Mouse (Mus musculus): ENCODE measurements at regions not wholly inside any gene's neighbourhood (a gene's known extent, or its start where the extent isn't known, plus 50 kb on each side); places are given as distances from the start of the nearest gene placed in this dataset.

- no peak overlapping the region for H3K27ac ChIP-seq
- TF ChIP-seq CTCF (IDR thresholded peaks at IDR 0.05) = no peak
- H3K4me3 ChIP-seq = no peak overlapping the region
- intact Hi-C loops (cut with DNase I) = no loop called here
- DNase-seq (ENCODE audit: extremely low spot score in 1 of 2, low spot score in 2 of 2) = no peak
These were observed 137.9 kb upstream of the Cox10 start for GRCm38 (mm10) chr11:64217181-64217580.

- TF ChIP-seq CTCF (IDR thresholded peaks at IDR 0.05) = no peak
- Histone ChIP-seq H3K27ac (no peak overlapping the region), H3K4me3 (no peak overlapping the region)
- no peak for DNase-seq (ENCODE audit: extremely low spot score in 1 of 2, low spot score in 2 of 2)
- intact Hi-C loops (cut with DNase I) = no loop called here
These were observed 131.6 kb upstream of the Cox10 start for GRCm38 (mm10) chr11:64210916-64211315.

DNA sequence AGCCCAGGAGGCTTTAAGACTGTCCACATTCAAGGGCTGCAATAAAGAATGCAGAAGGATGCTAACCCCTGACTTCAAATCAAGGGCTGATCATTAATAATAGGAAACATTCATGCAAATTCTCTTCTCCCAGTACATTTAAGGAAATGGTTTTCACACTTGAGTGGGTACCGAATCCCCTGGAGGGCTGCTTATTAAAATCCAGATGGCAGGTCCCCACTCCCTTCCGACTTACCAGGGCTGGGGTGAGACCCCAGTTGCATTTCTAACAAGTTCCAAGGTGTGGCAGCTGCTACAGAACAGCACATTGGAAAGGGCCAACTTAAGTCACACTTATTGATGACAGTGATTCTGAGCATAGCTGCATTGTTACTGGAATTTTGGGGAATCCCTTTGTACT, 129.0 kb upstream of the Cox10 start:
- DNase-seq (ENCODE audit: extremely low spot score in 1 of 2, low spot score in 2 of 2) = no peak
- intact Hi-C loops (cut with DNase I) = no loop called here
- no peak overlapping the region for H3K27ac ChIP-seq
- H3K4me3 ChIP-seq = no peak overlapping the region
- TF ChIP-seq CTCF (IDR thresholded peaks at IDR 0.05) = no peak

DNA sequence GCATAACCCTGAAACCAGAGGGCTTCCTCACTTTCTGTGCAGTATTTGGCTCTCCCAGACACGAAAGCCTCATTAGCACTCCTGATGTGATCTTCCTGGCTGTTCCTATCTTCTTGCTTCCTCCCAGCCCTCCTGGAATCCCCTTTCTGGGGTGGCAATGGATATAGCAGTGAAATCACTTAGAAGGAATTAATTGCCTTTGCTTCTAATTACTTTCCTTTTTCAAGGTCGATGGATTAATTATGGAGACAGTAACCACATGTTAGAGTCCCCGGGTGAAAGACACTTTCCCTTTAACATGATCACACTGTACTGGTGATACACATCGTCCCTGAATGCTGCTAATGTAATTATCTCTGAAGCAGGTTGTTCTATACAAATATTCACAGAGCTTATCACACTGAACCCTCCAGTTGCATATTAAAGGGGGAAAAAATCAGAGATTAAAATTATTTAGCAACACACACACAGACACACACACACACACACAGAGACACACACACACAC, 128.1 kb upstream of the Cox10 start:
- intact Hi-C loops (cut with DNase I) = no loop called here
- Histone ChIP-seq H3K4me3 (no peak overlapping the region), H3K27ac (no peak overlapping the region)
- TF ChIP-seq CTCF (IDR thresholded peaks at IDR 0.05) = no peak
- DNase-seq (ENCODE audit: extremely low spot score in 1 of 2, low spot score in 2 of 2) = no peak

DNA sequence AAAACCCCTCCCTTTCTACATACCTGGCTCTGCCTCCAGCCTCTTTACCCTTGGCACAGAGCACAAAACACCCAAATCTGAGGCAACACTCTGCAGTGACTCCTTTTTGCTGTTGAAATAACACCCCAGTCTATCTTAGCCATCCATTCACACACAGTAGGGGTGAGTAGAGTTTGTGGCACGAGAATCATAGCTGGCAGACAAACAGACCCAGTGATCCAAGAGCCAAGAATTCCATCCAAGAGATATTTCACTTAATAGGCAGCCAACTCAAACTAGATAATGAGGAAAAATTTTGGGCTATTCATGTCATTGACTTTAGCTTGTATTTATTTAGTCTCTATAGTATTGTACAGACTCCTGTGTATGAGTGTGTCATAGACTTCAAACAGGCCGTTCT, 126.9 kb upstream of the Cox10 start:
- DNase-seq (ENCODE audit: extremely low spot score in 1 of 2, low spot score in 2 of 2) = no peak
- no peak overlapping the region for H3K4me3 ChIP-seq
- no peak for TF ChIP-seq CTCF (IDR thresholded peaks at IDR 0.05)
- no peak overlapping the region for H3K27ac ChIP-seq
- intact Hi-C loops (cut with DNase I) = no loop called here

- TF ChIP-seq CTCF (IDR thresholded peaks at IDR 0.05) = no peak
- no peak overlapping the region for H3K4me3 ChIP-seq
- H3K27ac ChIP-seq = no peak overlapping the region
- intact Hi-C loops (cut with DNase I) = no loop called here
- no peak for DNase-seq (ENCODE audit: extremely low spot score in 1 of 2, low spot score in 2 of 2)
These were observed 125.8 kb upstream of the Cox10 start for GRCm38 (mm10) chr11:64205069-64205468.

DNA sequence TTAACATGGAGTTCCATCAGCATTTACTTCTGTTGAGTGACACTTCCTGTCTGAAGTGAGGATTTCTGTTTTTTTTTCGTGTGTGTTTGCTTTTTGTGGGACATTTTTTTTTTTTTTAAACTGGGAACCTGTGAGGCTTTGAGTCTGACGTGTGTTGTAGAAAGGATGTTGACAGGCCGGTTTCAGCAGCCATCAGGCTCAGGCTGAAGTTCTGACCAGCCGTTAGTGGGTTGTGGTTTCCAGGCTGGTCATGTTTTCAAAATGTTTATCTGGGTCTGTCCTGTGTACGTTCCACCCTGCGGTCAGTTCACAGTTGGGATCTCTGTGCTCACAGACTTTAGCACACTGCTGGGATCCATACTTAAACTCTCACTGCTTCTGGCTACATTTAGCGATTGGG, 125.0 kb upstream of the Cox10 start:
- intact Hi-C loops (cut with DNase I) = no loop called here
- no peak for DNase-seq (ENCODE audit: extremely low spot score in 1 of 2, low spot score in 2 of 2)
- no peak for TF ChIP-seq CTCF (IDR thresholded peaks at IDR 0.05)
- Histone ChIP-seq H3K27ac (no peak overlapping the region), H3K4me3 (no peak overlapping the region)

DNA sequence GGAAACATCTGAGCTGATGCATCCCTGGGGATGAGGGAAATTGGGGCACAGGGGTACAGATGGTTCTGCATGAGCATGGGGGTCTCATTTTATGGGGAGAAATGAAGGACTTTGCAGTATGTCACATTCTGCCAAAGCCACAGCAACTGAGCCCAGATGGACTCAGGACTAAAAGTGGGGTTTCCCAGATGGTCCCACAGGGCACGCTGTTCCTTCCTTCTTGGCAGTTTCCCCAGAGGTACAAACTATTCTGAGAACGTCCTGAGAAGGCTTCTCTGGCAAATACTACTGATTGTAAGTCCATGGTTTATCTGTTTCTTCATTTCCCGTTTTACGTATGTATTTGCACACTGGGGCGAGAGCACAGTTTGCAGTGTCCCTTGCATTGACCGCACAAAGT, 121.6 kb upstream of the Cox10 start:
- no peak for DNase-seq (ENCODE audit: extremely low spot score in 1 of 2, low spot score in 2 of 2)
- no peak overlapping the region for H3K4me3 ChIP-seq
- H3K27ac ChIP-seq = no peak overlapping the region
- intact Hi-C loops (cut with DNase I) = no loop called here
- no peak for TF ChIP-seq CTCF (IDR thresholded peaks at IDR 0.05)

DNA sequence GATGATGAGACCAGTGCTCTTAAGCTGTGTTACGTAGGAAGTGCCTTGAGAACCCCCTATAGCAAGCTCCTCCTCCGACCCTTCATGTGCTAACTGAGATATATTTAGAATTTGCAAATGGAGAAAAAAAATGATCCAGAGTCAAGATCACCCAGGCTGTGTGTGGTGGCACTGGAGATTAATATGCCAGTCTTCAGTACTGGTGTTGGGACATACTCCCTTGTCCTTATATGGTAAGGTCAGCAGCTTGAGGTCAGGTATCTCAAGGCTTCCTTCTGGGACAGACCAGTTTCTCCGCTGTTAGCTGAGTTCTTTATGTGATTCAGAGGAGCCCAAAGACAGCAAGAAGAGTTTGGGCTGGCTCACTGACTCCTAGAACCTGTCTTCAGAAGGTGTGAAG, 116.0 kb upstream of the Cox10 start:
- TF ChIP-seq CTCF (IDR thresholded peaks at IDR 0.05) = no peak
- no peak for DNase-seq (ENCODE audit: extremely low spot score in 1 of 2, low spot score in 2 of 2)
- no peak overlapping the region for H3K27ac ChIP-seq
- intact Hi-C loops (cut with DNase I) = no loop called here
- H3K4me3 ChIP-seq = no peak overlapping the region

GRCm38 (mm10) chr11:64188701-64189100, 109.4 kb upstream of the Cox10 start:
- intact Hi-C loops (cut with DNase I) = no loop called here
- H3K27ac ChIP-seq = no peak overlapping the region
- H3K4me3 ChIP-seq = no peak overlapping the region
- DNase-seq (ENCODE audit: extremely low spot score in 1 of 2, low spot score in 2 of 2) = no peak
- no peak for TF ChIP-seq CTCF (IDR thresholded peaks at IDR 0.05)

- intact Hi-C loops (cut with DNase I) = no loop called here
- Histone ChIP-seq H3K4me3 (no peak overlapping the region), H3K27ac (no peak overlapping the region)
- DNase-seq (ENCODE audit: extremely low spot score in 1 of 2, low spot score in 2 of 2) = no peak
- TF ChIP-seq CTCF (IDR thresholded peaks at IDR 0.05) = no peak
These were observed 108.5 kb upstream of the Cox10 start for GRCm38 (mm10) chr11:64187488-64188444.

GRCm38 (mm10) chr11:64187007-64187406, 107.7 kb upstream of the Cox10 start:
- DNase-seq (ENCODE audit: extremely low spot score in 1 of 2, low spot score in 2 of 2) = no peak
- intact Hi-C loops (cut with DNase I) = no loop called here
- TF ChIP-seq CTCF (IDR thresholded peaks at IDR 0.05) = no peak
- H3K4me3 ChIP-seq = no peak overlapping the region
- no peak overlapping the region for H3K27ac ChIP-seq

DNA sequence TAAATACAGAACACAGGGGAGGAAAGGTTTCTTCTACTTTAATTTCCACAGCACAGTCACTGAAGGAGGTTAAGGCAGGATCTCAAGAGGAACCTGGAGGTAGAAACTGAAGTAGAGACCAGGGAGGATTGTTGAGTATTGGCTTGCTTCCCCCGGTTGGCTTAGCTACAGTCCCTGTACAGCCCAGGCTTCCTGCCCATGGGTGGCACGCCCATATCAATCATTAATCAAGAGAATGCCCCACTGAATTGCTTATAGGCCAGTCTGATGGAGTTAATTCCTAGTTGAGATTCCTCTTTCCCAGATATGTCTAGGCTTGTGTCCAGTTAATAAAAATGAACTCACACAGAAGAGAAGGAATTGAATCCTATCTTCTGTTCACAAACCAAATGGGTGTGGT, 107.3 kb upstream of the Cox10 start:
- no peak for DNase-seq (ENCODE audit: extremely low spot score in 1 of 2, low spot score in 2 of 2)
- intact Hi-C loops (cut with DNase I) = no loop called here
- Histone ChIP-seq H3K27ac (no peak overlapping the region), H3K4me3 (no peak overlapping the region)
- TF ChIP-seq CTCF (IDR thresholded peaks at IDR 0.05) = no peak

Measured in left cerebral cortex, adult 2 months (tissue).